Mouse (Mus musculus) cerebellum, adult 2 months (tissue): Measurements from ENCODE around the gene Atf7ip.

Experiments
- CTCF ChIP-seq: fragments of 200-500 bp; IDR thresholded peaks from 2 replicates; pipeline ENCODE4 v1.5.1; 2011; ENCODE audit warnings: low read depth, mild to moderate bottlenecking, control low read depth, low read length, moderate library complexity, borderline replicate concordance; ENCODE audit not compliant: insufficient read depth
- POLR2A ChIP-seq: fragments of 200-500 bp; IDR thresholded peaks from 2 replicates; pipeline ENCODE4 v1.6.1; 2011; ENCODE audit warnings: low read length, control low read depth, borderline replicate concordance; ENCODE audit not compliant: insufficient read depth

DNA sequence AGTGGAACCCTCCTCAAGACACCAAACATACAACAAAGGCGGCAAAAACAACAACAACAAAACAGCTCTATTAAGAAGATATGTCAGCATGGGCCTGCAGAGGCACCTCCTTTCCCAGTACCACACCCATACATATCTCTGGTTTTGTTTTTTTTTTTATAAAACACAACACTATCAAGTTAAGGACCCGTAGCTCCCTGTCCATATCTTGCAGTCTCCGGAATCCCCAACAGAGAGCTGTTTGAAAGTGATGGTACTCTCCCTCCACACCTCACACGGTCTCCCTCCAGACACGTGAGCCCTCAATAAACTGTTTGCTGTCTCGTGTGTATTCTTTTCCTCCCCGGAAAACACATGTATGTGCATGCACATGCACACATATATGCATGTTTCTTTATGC lies 46.8 kb upstream of the Atf7ip start:
- TF ChIP-seq POLR2A (no peak), CTCF (no peak)
